Mouse (Mus musculus) urinary bladder, postnatal 0 days (tissue): ENCODE measurements around the gene Ccdc66. TPM values are rescaled to one million over a fixed set of nuclear protein-coding genes. Genes with fewer than 3 reads are reported as not detected.

ENCODE experiments used
- polyA plus RNA-seq: library from polyadenylated mRNA; unstranded; fragments of >200 nt; fragmentation: Nextera tagmentation; extraction: Ambion mirVana; gene quantifications from 2 replicates; pipeline ENCODE4 v1.2.1, GENCODE M21; 2015

The Ccdc66 gene
- 4.4 and 5.2 TPM in 2 replicates for polyA plus RNA-seq

DNA sequence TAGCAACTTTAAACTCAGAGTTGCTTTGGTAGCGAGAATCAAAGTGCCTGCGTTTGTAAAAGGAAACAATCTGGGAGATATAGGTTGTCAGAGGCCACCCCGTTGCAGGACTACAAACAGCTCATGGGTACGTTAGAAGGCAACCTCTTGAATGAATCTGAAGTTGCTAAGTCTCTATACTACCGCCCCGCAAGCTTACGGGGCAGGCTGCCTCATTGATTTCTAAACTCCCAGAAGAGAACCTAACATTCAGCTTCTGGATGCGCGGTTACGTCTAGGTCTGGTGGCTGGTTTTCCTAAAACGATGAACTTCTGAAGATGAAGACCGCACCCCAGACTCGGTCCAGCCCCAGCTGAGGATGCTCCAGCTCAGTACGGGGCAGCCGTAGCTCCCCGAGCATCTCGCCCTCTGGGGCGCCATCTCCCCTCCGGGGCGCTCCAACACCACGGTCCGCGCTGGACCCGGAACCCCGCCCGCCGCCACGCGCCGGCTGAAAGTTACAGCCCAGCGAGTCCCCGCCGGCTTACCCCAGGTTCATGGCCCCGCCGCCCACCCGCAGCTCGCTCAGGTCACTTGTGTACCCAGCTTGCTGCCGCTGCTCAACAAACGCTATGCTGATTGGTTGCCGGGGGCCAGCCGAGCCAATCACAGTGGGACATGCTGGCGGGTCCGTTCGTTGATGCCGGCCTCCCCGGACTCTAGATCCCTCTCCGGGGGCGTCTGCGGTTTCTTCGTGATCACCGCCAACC lies at the start of gene Ccdc66:
TSS of gene Ccdc66 (minus strand) at position 567 of the 750 bp plus-strand sequence.

Other genes with a start within 250 kb of the Ccdc66 start
- gene Fam208a, start 79.6 kb downstream of the Ccdc66 start, polyA plus RNA-seq, result 6.6 and 7.3 TPM in 2 replicates
- 3.0 and 4.1 TPM in 2 replicates for gene Erc2, start 114.0 kb upstream of the Ccdc66 start, polyA plus RNA-seq